Mouse (Mus musculus) MEL (cell line): ENCODE measurements around the gene Defb41. TPM values are rescaled to one million over a fixed set of nuclear protein-coding genes. Genes with fewer than 3 reads are reported as not detected.

Experiments
- DNase-seq: peaks from one replicate; pipeline ENCODE4 v3.0.0; 2011; ENCODE audit warnings: low read depth, low spot score
- H3K27ac ChIP-seq: 2 replicates; pipeline ENCODE4 v1.5.1; 2012; ENCODE audit warnings: low read depth, mild to moderate bottlenecking, control low read depth, low read length, moderate library complexity; ENCODE audit not compliant: control insufficient read depth
- H3K27me3 ChIP-seq, 2 experiments: fragments of 150-350 bp in 1 of 2; sonication (generic) in 1 of 2; 2 replicates each; pipeline ENCODE4 v1.6.1; 2012; ENCODE audit warnings: low read length in 2 of 2, mild to moderate bottlenecking in 2 of 2, improper control_type of control experiment in 1 of 2, moderate library complexity in 1 of 2; ENCODE audit not compliant: insufficient read depth in 2 of 2, control insufficient read depth in 1 of 2
- H3K36me3 ChIP-seq, 2 experiments: 2 replicates each; pipeline ENCODE4 v1.6.1; 2012 to 2014; ENCODE audit warnings: low read length in 2 of 2, improper control_type of control experiment in 1 of 2, inconsistent platforms in 1 of 2, mild to moderate bottlenecking in 1 of 2; ENCODE audit not compliant: insufficient read depth in 2 of 2, control insufficient read depth in 1 of 2
- H3K4me1 ChIP-seq, 2 experiments: fragments of 150-350 bp in 1 of 2; sonication (generic) in 1 of 2; 2 replicates each; pipeline ENCODE4 v1.6.1; 2012; ENCODE audit warnings: low read length in 2 of 2, improper control_type of control experiment in 1 of 2, mild to moderate bottlenecking in 1 of 2; ENCODE audit not compliant: insufficient read depth in 2 of 2, control insufficient read depth in 1 of 2
- H3K4me3 ChIP-seq, 2 experiments: fragments of 150-350 bp in 1 of 2; sonication (generic) in 1 of 2; 2 replicates each; pipeline ENCODE4 v1.5.1; 2012; ENCODE audit warnings: low read depth in 2 of 2, low read length in 2 of 2, mild to moderate bottlenecking in 2 of 2, moderate library complexity in 2 of 2, control low read depth in 1 of 2, improper control_type of control experiment in 1 of 2; ENCODE audit not compliant: control insufficient read depth in 1 of 2, insufficient read depth in 1 of 2
- H3K79me2 ChIP-seq: 2 replicates; pipeline ENCODE4 v1.6.1; 2012; ENCODE audit warnings: mild to moderate bottlenecking, low read length, moderate library complexity; ENCODE audit not compliant: control insufficient read depth, poor library complexity, insufficient read depth
- H3K9ac ChIP-seq: 2 replicates; pipeline ENCODE4 v1.6.1; 2012; ENCODE audit warnings: low read depth, mild to moderate bottlenecking, control low read depth, low read length, moderate library complexity; ENCODE audit not compliant: control insufficient read depth, poor library complexity, severe bottlenecking
- H3K9me3 ChIP-seq: fragments of 150-350 bp; sonication (generic); replicated peaks from 2 replicates; pipeline ENCODE4 v1.6.1; 2012; ENCODE audit warnings: mild to moderate bottlenecking, low read length, improper control_type of control experiment, moderate library complexity; ENCODE audit not compliant: insufficient read depth
- BHLHE40 ChIP-seq: IDR thresholded peaks from 2 replicates; pipeline ENCODE4 v1.6.1; 2012; ENCODE audit warnings: low read depth, mild to moderate bottlenecking, inconsistent platforms, low read length, improper control_type of control experiment, borderline replicate concordance
- CHD1 ChIP-seq: IDR thresholded peaks from 2 replicates; pipeline ENCODE4 v1.6.1; 2012; ENCODE audit warnings: low read depth, mild to moderate bottlenecking, inconsistent platforms, low read length, improper control_type of control experiment
- CHD2 ChIP-seq: IDR thresholded peaks from 2 replicates; pipeline ENCODE4 v1.6.1; 2011; ENCODE audit warnings: low read length, improper control_type of control experiment
- CTCF ChIP-seq, 3 experiments: IDR thresholded peaks in 2 of 3; conservative IDR thresholded peaks in 1 of 3; 2 replicates each; pipeline ENCODE4 v1.5.1; 2011 to 2012; ENCODE audit warnings: low read length in 3 of 3, low read depth in 2 of 3, mild to moderate bottlenecking in 2 of 3, improper control_type of control experiment in 1 of 3, inconsistent platforms in 1 of 3, mixed read lengths in 1 of 3, moderate library complexity in 1 of 3; ENCODE audit not compliant: control insufficient read depth in 1 of 3, insufficient read depth in 1 of 3, poor library complexity in 1 of 3, severe bottlenecking in 1 of 3
- E2F4 ChIP-seq: IDR thresholded peaks from 2 replicates; pipeline ENCODE4 v1.6.1; 2011; ENCODE audit warnings: low read depth, low read length, improper control_type of control experiment, borderline replicate concordance
- ELF1 ChIP-seq: IDR thresholded peaks from 2 replicates; pipeline ENCODE4 v1.6.1; 2014; ENCODE audit warnings: low read depth, mild to moderate bottlenecking, inconsistent platforms, low read length, improper control_type of control experiment, moderate library complexity
- EP300 ChIP-seq, 2 experiments: IDR thresholded peaks; 2 replicates each; pipeline ENCODE4 v1.6.1; 2011; ENCODE audit warnings: improper control_type of control experiment in 2 of 2, low read length in 2 of 2, low read depth in 1 of 2, mild to moderate bottlenecking in 1 of 2
- ETS1 ChIP-seq: IDR thresholded peaks from 2 replicates; pipeline ENCODE4 v1.6.1; 2012; ENCODE audit warnings: low read depth, mild to moderate bottlenecking, inconsistent platforms, low read length, improper control_type of control experiment, moderate library complexity
- GATA1 ChIP-seq: IDR thresholded peaks from 2 replicates; pipeline ENCODE4 v1.6.1; 2011; ENCODE audit warnings: low read depth, low read length, improper control_type of control experiment
- HCFC1 ChIP-seq: IDR thresholded peaks from 2 replicates; pipeline ENCODE4 v1.6.1; 2012; ENCODE audit warnings: low read depth, mild to moderate bottlenecking, inconsistent platforms, low read length, improper control_type of control experiment, moderate library complexity
- JUND ChIP-seq: IDR thresholded peaks from 2 replicates; pipeline ENCODE4 v1.6.1; 2011; ENCODE audit warnings: low read depth, mild to moderate bottlenecking, improper control_type of control experiment, low read length
- MAFK ChIP-seq: IDR thresholded peaks from 2 replicates; pipeline ENCODE4 v1.6.1; 2011; ENCODE audit warnings: low read depth, mild to moderate bottlenecking, low read length, improper control_type of control experiment, borderline replicate concordance
- MAX ChIP-seq: IDR thresholded peaks from 2 replicates; pipeline ENCODE4 v1.6.1; 2011; ENCODE audit warnings: low read length, improper control_type of control experiment
- MAZ ChIP-seq: IDR thresholded peaks from 2 replicates; pipeline ENCODE4 v1.6.1; 2012; ENCODE audit warnings: low read depth, mild to moderate bottlenecking, inconsistent platforms, low read length, improper control_type of control experiment
- MEF2A ChIP-seq: IDR thresholded peaks from 2 replicates; pipeline ENCODE4 v1.6.1; 2014; ENCODE audit warnings: low read depth, mild to moderate bottlenecking, inconsistent platforms, low read length, improper control_type of control experiment; ENCODE audit not compliant: poor library complexity, insufficient replicate concordance, severe bottlenecking; ENCODE audit errors: extremely low read depth
- MYC ChIP-seq: IDR thresholded peaks from 2 replicates; pipeline ENCODE4 v1.6.1; 2011; ENCODE audit warnings: low read depth, mild to moderate bottlenecking, low read length, improper control_type of control experiment, moderate library complexity
- NELFE ChIP-seq: IDR thresholded peaks from 2 replicates; pipeline ENCODE4 v1.6.1; 2011; ENCODE audit warnings: low read depth, low read length, improper control_type of control experiment
- NRF1 ChIP-seq: IDR thresholded peaks from 2 replicates; pipeline ENCODE4 v1.6.1; 2014; ENCODE audit warnings: low read depth, mild to moderate bottlenecking, inconsistent platforms, low read length, improper control_type of control experiment, moderate library complexity; ENCODE audit not compliant: poor library complexity, insufficient read depth, severe bottlenecking
- POLR2A ChIP-seq, 2 experiments: IDR thresholded peaks; 2 replicates each; pipeline ENCODE4 v1.6.1; 2011 to 2012; ENCODE audit warnings: low read length in 2 of 2, mild to moderate bottlenecking in 2 of 2, control low read depth in 1 of 2, improper control_type of control experiment in 1 of 2, low read depth in 1 of 2, moderate library complexity in 1 of 2; ENCODE audit not compliant: control insufficient read depth in 1 of 2, insufficient read depth in 1 of 2, poor library complexity in 1 of 2
- POLR2AphosphoS2 ChIP-seq: IDR thresholded peaks from 2 replicates; pipeline ENCODE4 v1.6.1; 2011; ENCODE audit warnings: low read length, improper control_type of control experiment
- POLR2AphosphoS5 ChIP-seq: IDR thresholded peaks from 2 replicates; pipeline ENCODE4 v1.6.1; 2012; ENCODE audit warnings: low read depth, borderline replicate concordance, mild to moderate bottlenecking, inconsistent platforms, low read length, moderate library complexity, mixed read lengths
- RAD21 ChIP-seq: IDR thresholded peaks from 2 replicates; pipeline ENCODE4 v1.6.1; 2011; ENCODE audit warnings: mild to moderate bottlenecking, low read depth, low read length, improper control_type of control experiment
- RCOR1 ChIP-seq: IDR thresholded peaks from 2 replicates; pipeline ENCODE4 v1.6.1; 2012; ENCODE audit warnings: low read depth, mild to moderate bottlenecking, inconsistent platforms, low read length, improper control_type of control experiment
- TBP ChIP-seq: IDR thresholded peaks from 2 replicates; pipeline ENCODE4 v1.8.0; 2011; ENCODE audit warnings: low read depth, low read length, improper control_type of control experiment
- TCF12 ChIP-seq: IDR thresholded peaks from 2 replicates; pipeline ENCODE4 v1.6.1; 2014; ENCODE audit warnings: low read depth, mild to moderate bottlenecking, inconsistent platforms, low read length, improper control_type of control experiment, moderate library complexity
- UBTF ChIP-seq: IDR thresholded peaks from 2 replicates; pipeline ENCODE4 v1.6.1; 2012; ENCODE audit warnings: low read depth, mild to moderate bottlenecking, inconsistent platforms, low read length, improper control_type of control experiment, moderate library complexity, borderline replicate concordance; ENCODE audit not compliant: insufficient read depth
- ZC3H11A ChIP-seq: IDR thresholded peaks from 2 replicates; pipeline ENCODE4 v1.6.1; 2012; ENCODE audit warnings: low read depth, mild to moderate bottlenecking, inconsistent platforms, low read length, improper control_type of control experiment
- ZKSCAN1 ChIP-seq: IDR thresholded peaks from 2 replicates; pipeline ENCODE4 v1.6.1; 2012; ENCODE audit warnings: low read depth, mild to moderate bottlenecking, inconsistent platforms, low read length, improper control_type of control experiment, moderate library complexity
- ZMIZ1 ChIP-seq: IDR thresholded peaks from 2 replicates; pipeline ENCODE4 v1.6.1; 2012; ENCODE audit warnings: low read depth, mild to moderate bottlenecking, inconsistent platforms, low read length, improper control_type of control experiment, moderate library complexity
- ZNF384 ChIP-seq: IDR thresholded peaks from 2 replicates; pipeline ENCODE4 v1.6.1; 2012; ENCODE audit warnings: low read depth, mild to moderate bottlenecking, inconsistent platforms, low read length, improper control_type of control experiment
- polyA plus RNA-seq, 2 experiments: library from polyadenylated mRNA; stranded (reverse) in 1 of 2; unstranded in 1 of 2; fragments of >175 nt in 1 of 2; fragments of >200 nt in 1 of 2; gene quantifications; 2 replicates each; pipeline versions ENCODE4 v1.2.1 to v1.2.4; 2012; ENCODE audit warnings: low replicate concordance in 2 of 2, low read depth in 1 of 2; ENCODE audit not compliant: insufficient read length in 2 of 2, insufficient read depth in 1 of 2, missing spikeins in 1 of 2
- total RNA-seq: library from RNA; depleted of rRNA; stranded (reverse); fragments of 300-350 nt; gene quantifications from 2 replicates; pipeline ENCODE4 v1.2.3, GENCODE M21; 2012; rRNA removed

Defb41 gene
- total RNA-seq (not detected in 2 replicates), polyA plus RNA-seq (not detected)

- Histone ChIP-seq H3K4me3 (no peak within 1 kb of the TSS), H3K27ac (no peak within 1 kb of the TSS), H3K4me1 (no peaks in the 10 kb centered on the region), H3K79me2 (no peaks in the 10 kb centered on the region), H3K27me3 (no peaks in the 10 kb centered on the region), H3K9ac (no peak within 1 kb of the TSS), H3K9me3 (no peaks in the 10 kb centered on the region), H3K36me3 (no peaks in the 10 kb centered on the region)
- no peak for DNase-seq
- no peak for TF ChIP-seq RAD21
- no peak for TF ChIP-seq NRF1
- TF ChIP-seq EP300 (IDR thresholded peaks at IDR 0.05; ENCODE audit: low read depth in 1 of 2, low read length in 2 of 2) = no peak
- TF ChIP-seq ZMIZ1 = no peak
- no peak for TF ChIP-seq BHLHE40
- no peak for TF ChIP-seq CHD2
- TF ChIP-seq POLR2AphosphoS2 = no peak
- TF ChIP-seq ZNF384 = no peak
- TF ChIP-seq E2F4 = no peak
- no peak for TF ChIP-seq HCFC1
- TF ChIP-seq TCF12 = no peak
- no peak for TF ChIP-seq ETS1
- no peak for TF ChIP-seq RCOR1
- TF ChIP-seq MYC = no peak
- TF ChIP-seq JUND = no peak
Observed at GRCm38 (mm10) chr1:18265038-18265437, at the start of gene Defb41. TSS of gene Defb41 (minus strand) at chr1:18265138.

- H3K4me3 ChIP-seq = no peak overlapping the region
- no peak for TF ChIP-seq UBTF
- no peak for TF ChIP-seq ELF1
- TF ChIP-seq GATA1 = no peak
- no peak for TF ChIP-seq MAZ
- TF ChIP-seq BHLHE40 = no peak
- no peak for TF ChIP-seq MEF2A
- no peak for TF ChIP-seq ETS1
- TF ChIP-seq ZMIZ1 = no peak
- no peak for TF ChIP-seq POLR2A (IDR thresholded peaks at IDR 0.05; ENCODE audit: control insufficient read depth in 1 of 2, insufficient read depth in 1 of 2, low read depth in 1 of 2, low read length in 2 of 2, poor library complexity in 1 of 2)
- TF ChIP-seq MAFK = no peak
- TF ChIP-seq ZKSCAN1 = no peak
- TF ChIP-seq MAX = no peak
- TF ChIP-seq CHD1 = no peak
- no peak for TF ChIP-seq JUND
- TF ChIP-seq POLR2AphosphoS5 = no peak
- TF ChIP-seq TBP = no peak
- TF ChIP-seq EP300 (IDR thresholded peaks at IDR 0.05; ENCODE audit: low read depth in 1 of 2, low read length in 2 of 2) = no peak
- no peak for TF ChIP-seq ZC3H11A
- TF ChIP-seq CTCF (IDR thresholded peaks at IDR 0.05 in 2 of 3, conservative IDR thresholded peaks at IDR 0.05 in 1 of 3; ENCODE audit: control insufficient read depth in 1 of 3, insufficient read depth in 1 of 3, low read depth in 2 of 3, low read length in 3 of 3, poor library complexity in 1 of 3, severe bottlenecking in 1 of 3) = no peak
- TF ChIP-seq NELFE = no peak
- TF ChIP-seq, all 39 proteins: peak for 0
- Histone ChIP-seq H3K36me3 (no peaks in the 10 kb centered on the region), H3K9me3 (no peaks in the 10 kb centered on the region), H3K79me2 (no peaks in the 10 kb centered on the region), H3K27ac (no peak overlapping the region), H3K9ac (no peak overlapping the region), H3K4me1 (no peaks in the 10 kb centered on the region), H3K27me3 (no peaks in the 10 kb centered on the region)
- DNase-seq = no peak
Observed at GRCm38 (mm10) chr1:18308474-18308829, 43.5 kb upstream of the Defb41 start.
